Mouse (Mus musculus): ENCODE results near the gene Gm4779.

- TF ChIP-seq POLR2A (IDR thresholded peaks at IDR 0.05; ENCODE audit: extremely low read depth, insufficient read depth, low read length): no peak
- no peak for TF ChIP-seq CTCF (IDR thresholded peaks at IDR 0.05; ENCODE audit: extremely low read depth, insufficient read depth, low read length)
Observed at GRCm38 (mm10) chrX:101811750-101812149, 17.5 kb upstream of the Gm4779 start.
